Mouse (Mus musculus) megakaryocyte, embryonic 14.5 days (primary cell): Measurements from ENCODE around the gene Gm20388. TPM values are rescaled to one million over a fixed set of nuclear protein-coding genes. Genes with fewer than 3 reads are reported as not detected.

Experiments
- H3K27me3 ChIP-seq: replicated peaks from 2 replicates; pipeline ENCODE3; 2012; ENCODE audit warnings: inconsistent platforms
- H3K36me3 ChIP-seq: replicated peaks from 2 replicates; pipeline ENCODE3; 2012; ENCODE audit warnings: low read length, inconsistent platforms, mixed read lengths
- H3K4me1 ChIP-seq: 2 replicates; pipeline ENCODE4 v1.6.1; 2012; ENCODE audit warnings: inconsistent platforms
- H3K4me3 ChIP-seq: replicated peaks from 2 replicates; pipeline ENCODE3; 2012; ENCODE audit warnings: moderate library complexity, mild to moderate bottlenecking, inconsistent platforms
- H3K9me3 ChIP-seq: 2 replicates; pipeline ENCODE4 v1.6.1; 2012; ENCODE audit warnings: inconsistent platforms
- FLI1 ChIP-seq: IDR thresholded peaks from 2 replicates; pipeline ENCODE4 v1.6.1; 2012; ENCODE audit warnings: low read length, inconsistent platforms, mixed read lengths
- GATA1 ChIP-seq: IDR thresholded peaks from 3 replicates; pipeline ENCODE4 v1.6.1; 2012; ENCODE audit warnings: mixed read lengths, low read length, inconsistent platforms, borderline replicate concordance
- polyA plus RNA-seq: library from polyadenylated mRNA; stranded (reverse); fragments of >175 nt; gene quantifications from 2 replicates; pipeline ENCODE4 v1.2.3, GENCODE M21; 2012; ENCODE audit warnings: low replicate concordance; ENCODE audit not compliant: insufficient read depth

Gene Gm20388
- polyA plus RNA-seq, 1 experiment, result 111 TPM

DNA sequence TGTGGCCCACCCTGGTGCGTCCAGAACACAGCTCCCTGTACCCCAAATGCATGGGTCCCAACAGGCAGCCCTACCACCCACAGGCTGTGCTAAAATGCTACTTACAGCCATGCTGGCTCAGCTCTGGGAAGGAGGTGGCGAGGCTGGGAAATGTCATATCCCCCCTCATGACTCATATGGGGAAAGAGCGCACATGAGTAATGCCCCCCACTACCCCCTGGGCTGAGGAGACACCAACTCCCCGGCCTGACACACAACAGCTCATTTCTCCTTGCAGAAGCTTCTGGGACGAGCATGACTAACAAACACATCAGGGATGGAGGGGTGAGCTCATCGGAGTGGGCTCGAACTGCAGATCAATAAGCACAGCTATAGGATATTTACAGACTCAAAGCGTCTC lies 155.0 kb downstream of the Gm20388 start:
- peaks cover 28% of the 10 kb centered on the region for H3K9me3 ChIP-seq
- H3K36me3 ChIP-seq, result no peaks in the 10 kb centered on the region
- peaks cover 8% of the 10 kb centered on the region for H3K4me1 ChIP-seq
- peaks cover 78% of the 10 kb centered on the region for H3K27me3 ChIP-seq
- no peak overlapping the region for H3K4me3 ChIP-seq
- TF ChIP-seq FLI1, result no peak
- TF ChIP-seq GATA1, result no peak

- no peaks in the 10 kb centered on the region for H3K36me3 ChIP-seq
- TF ChIP-seq FLI1 (no peak), GATA1 (no peak)
- peaks cover 8% of the 10 kb centered on the region for H3K4me1 ChIP-seq
- peaks cover 80% of the 10 kb centered on the region for H3K27me3 ChIP-seq
- peaks cover 22% of the 10 kb centered on the region for H3K9me3 ChIP-seq
- no peak overlapping the region for H3K4me3 ChIP-seq
These were observed 155.6 kb downstream of the Gm20388 start for GRCm38 (mm10) chr8:120066226-120066625.

GRCm38 (mm10) chr8:120067936-120068668 lies 157.5 kb downstream of the Gm20388 start:
- peaks cover 84% of the 10 kb centered on the region for H3K27me3 ChIP-seq
- peaks cover 10% of the 10 kb centered on the region; the same call in 1 of the 2 replicates for H3K9me3 ChIP-seq
- TF ChIP-seq FLI1 (no peak), GATA1 (no peak)
- H3K4me1 ChIP-seq, result peaks cover 8% of the 10 kb centered on the region
- no peak overlapping the region for H3K4me3 ChIP-seq
- no peaks in the 10 kb centered on the region for H3K36me3 ChIP-seq

GRCm38 (mm10) chr8:120071684-120072083 lies 161.0 kb downstream of the Gm20388 start:
- H3K27me3 ChIP-seq, result peaks cover 85% of the 10 kb centered on the region
- H3K4me1 ChIP-seq, result peaks cover 4% of the 10 kb centered on the region
- no peak overlapping the region for H3K4me3 ChIP-seq
- no peaks in the 10 kb centered on the region for H3K36me3 ChIP-seq
- H3K9me3 ChIP-seq, result peaks cover 10% of the 10 kb centered on the region; the same call in 1 of the 2 replicates
- TF ChIP-seq GATA1, result no peak
- no peak for TF ChIP-seq FLI1

GRCm38 (mm10) chr8:120072259-120072658 lies 161.6 kb downstream of the Gm20388 start:
- peaks cover 85% of the 10 kb centered on the region for H3K27me3 ChIP-seq
- TF ChIP-seq FLI1 (no peak), GATA1 (no peak)

GRCm38 (mm10) chr8:120072827-120073226 lies 162.2 kb downstream of the Gm20388 start:
- Histone ChIP-seq H3K36me3 (no peaks in the 10 kb centered on the region), H3K4me1 (no peaks in the 10 kb centered on the region), H3K4me3 (no peak overlapping the region), H3K9me3 (peaks cover 4% of the 10 kb centered on the region; the same call in 1 of the 2 replicates), H3K27me3 (peaks cover 79% of the 10 kb centered on the region)
- TF ChIP-seq FLI1 (no peak), GATA1 (no peak)

More at GRCm38 (mm10) chr8:120072259-120072658, 161.6 kb downstream of the Gm20388 start:
- H3K36me3 ChIP-seq, result no peaks in the 10 kb centered on the region
- no peaks in the 10 kb centered on the region for H3K4me1 ChIP-seq
- H3K9me3 ChIP-seq, result peaks cover 10% of the 10 kb centered on the region; the same call in 1 of the 2 replicates
- no peak overlapping the region for H3K4me3 ChIP-seq

DNA sequence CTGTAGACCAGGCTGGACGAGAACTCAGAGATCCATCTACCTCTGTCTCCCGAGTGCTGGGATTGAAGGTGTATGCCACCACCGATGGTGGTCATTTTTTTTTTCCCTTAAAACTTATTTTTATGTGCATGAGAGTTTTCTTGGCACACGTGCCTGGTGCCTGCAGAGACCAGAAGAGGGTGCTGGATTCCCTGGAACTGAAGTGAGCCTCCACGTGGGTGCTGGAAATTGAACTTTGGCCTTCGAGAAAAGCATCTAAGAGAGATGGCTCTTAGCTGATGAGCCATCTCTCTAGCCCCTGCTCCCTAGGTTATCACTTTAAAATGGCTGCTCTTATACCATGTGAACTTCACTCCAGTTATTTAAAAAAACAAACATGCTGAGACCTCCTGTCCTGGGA lies 163.9 kb downstream of the Gm20388 start:
- no peaks in the 10 kb centered on the region for H3K9me3 ChIP-seq
- TF ChIP-seq FLI1, result no peak
- TF ChIP-seq GATA1, result no peak
- peaks cover 4% of the 10 kb centered on the region for H3K4me1 ChIP-seq
- no peak overlapping the region for H3K4me3 ChIP-seq
- no peaks in the 10 kb centered on the region for H3K36me3 ChIP-seq
- peaks cover 73% of the 10 kb centered on the region for H3K27me3 ChIP-seq

GRCm38 (mm10) chr8:120075347-120075746 lies 164.7 kb downstream of the Gm20388 start:
- TF ChIP-seq FLI1 (no peak), GATA1 (no peak)
- H3K27me3 ChIP-seq, result peaks cover 69% of the 10 kb centered on the region

DNA sequence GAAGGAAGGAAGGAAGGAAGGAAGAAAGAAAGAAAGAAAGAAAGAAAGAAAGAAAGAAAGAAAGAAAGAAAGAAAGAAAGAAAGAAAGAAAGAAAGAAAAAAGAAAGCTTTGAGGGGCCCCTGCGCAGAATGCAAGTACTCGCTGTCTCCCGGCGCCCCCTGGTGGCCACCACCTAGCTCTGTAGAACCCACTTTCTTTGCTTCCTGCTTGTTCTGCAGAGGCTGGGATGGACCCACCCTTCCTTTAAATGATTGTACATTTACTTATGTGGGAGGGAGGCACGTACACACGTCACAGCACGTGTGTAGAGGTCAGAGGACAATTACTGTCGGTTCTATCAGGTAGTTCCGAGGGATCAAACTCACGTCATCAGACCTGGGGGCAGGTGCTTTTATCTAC lies 167.4 kb downstream of the Gm20388 start:
- Histone ChIP-seq H3K36me3 (peaks cover 27% of the 10 kb centered on the region), H3K4me1 (peaks cover 4% of the 10 kb centered on the region), H3K9me3 (no peaks in the 10 kb centered on the region), H3K4me3 (no peak overlapping the region), H3K27me3 (peaks cover 42% of the 10 kb centered on the region)
- TF ChIP-seq GATA1 (no peak), FLI1 (no peak)

More at GRCm38 (mm10) chr8:120075347-120075746, 164.7 kb downstream of the Gm20388 start:
- H3K9me3 ChIP-seq, result no peaks in the 10 kb centered on the region
- H3K36me3 ChIP-seq, result peaks cover under 1% of the 10 kb centered on the region
- no peak overlapping the region for H3K4me3 ChIP-seq
- H3K4me1 ChIP-seq, result peaks cover 4% of the 10 kb centered on the region

DNA sequence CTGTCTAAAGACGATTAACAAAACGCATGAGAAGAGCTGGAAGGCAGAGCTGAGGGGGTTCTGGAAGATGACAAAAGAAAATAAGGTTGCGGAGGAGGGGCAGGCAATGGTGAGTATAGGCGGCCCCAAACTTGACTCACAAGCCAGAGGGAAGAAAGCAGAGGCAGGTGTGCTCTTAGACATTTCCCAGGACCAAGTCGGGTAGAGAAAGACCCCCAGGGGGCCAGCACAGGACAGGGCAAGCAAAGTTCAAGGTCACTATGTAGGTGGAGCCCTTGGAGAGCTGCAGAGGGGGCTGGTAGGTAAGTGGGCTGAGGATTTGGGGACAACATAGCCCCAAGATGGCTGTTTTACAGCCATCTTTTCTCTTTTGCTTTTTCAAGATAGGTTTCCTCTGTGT lies 168.7 kb downstream of the Gm20388 start:
- no peak overlapping the region for H3K4me3 ChIP-seq
- H3K9me3 ChIP-seq, result no peaks in the 10 kb centered on the region
- H3K4me1 ChIP-seq, result peaks cover 4% of the 10 kb centered on the region
- peaks cover 37% of the 10 kb centered on the region for H3K36me3 ChIP-seq
- peaks cover 30% of the 10 kb centered on the region for H3K27me3 ChIP-seq
- TF ChIP-seq FLI1, result no peak
- TF ChIP-seq GATA1, result no peak
